In the genomic region with DNA sequence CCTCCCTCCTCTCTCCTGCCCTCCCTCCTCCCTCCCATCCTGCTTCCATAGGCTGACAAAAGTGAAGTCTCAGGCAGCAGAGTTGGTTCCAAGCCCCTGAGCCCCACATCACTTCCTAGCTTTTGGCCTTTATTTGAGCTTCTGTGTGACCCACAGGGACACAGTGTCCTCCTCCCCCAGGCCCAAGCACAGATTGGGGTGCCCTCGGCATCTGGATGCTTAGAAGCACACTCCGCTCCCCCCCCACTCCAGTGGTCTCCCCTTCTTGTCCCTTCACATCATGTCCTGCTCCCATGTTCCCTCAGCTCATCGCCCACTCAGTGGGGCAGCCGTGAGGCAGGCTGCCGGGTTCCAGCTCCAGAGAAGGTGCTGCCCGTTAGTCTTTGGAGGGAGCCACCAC, we compare ENCODE assay signal across 19 mouse cellular contexts.
"Had no signal": no experiment of that assay in that cellular context is flagged by ENCODE, and none has a peak within 500 bp of the region (broad histone marks: within the 10 kb centered on the region; RNA-seq: fewer than 3 reads in every experiment).

No protein-coding gene starts in this region.

- H3K9me3 ChIP-seq: liver, embryonic 13.5 days; neural tube, embryonic 12.5 days; neural tube, embryonic 15.5 days had no signal

- H3K27me3 ChIP-seq: liver, embryonic 13.5 days; neural tube, embryonic 12.5 days; neural tube, embryonic 15.5 days had no signal

- H3K9ac ChIP-seq: liver, embryonic 13.5 days; neural tube, embryonic 12.5 days; neural tube, embryonic 15.5 days had no signal

- H3K36me3 ChIP-seq: liver, embryonic 13.5 days; neural tube, embryonic 12.5 days; neural tube, embryonic 15.5 days had no signal

- DNase-seq: kidney, adult 2 months; kidney, postnatal 25 days; layer of hippocampus, adult 9-11 months; liver, embryonic 13.5 days; midbrain, embryonic 14.5 days; right cerebral cortex, adult 18-20 months; right cerebral cortex, postnatal 14 days; right cerebral cortex, postnatal 4 days; thymus, adult 2 months; thymus, postnatal 14 days; thymus, postnatal 4 days had no signal

- H3K4me2 ChIP-seq: liver, embryonic 13.5 days; midbrain, embryonic 11.5 days; neural tube, embryonic 12.5 days; neural tube, embryonic 15.5 days had no signal

- H3K27ac ChIP-seq: kidney, postnatal 0 days; layer of hippocampus, adult 2 months; liver, embryonic 13.5 days; neural tube, embryonic 12.5 days; neural tube, embryonic 15.5 days; stomach, postnatal 0 days had no signal

- ATAC-seq: intestine, postnatal 0 days had no signal

- H3K4me3 ChIP-seq: layer of hippocampus, adult 2 months; liver, embryonic 13.5 days; megakaryocyte, embryonic 14.5 days; neural tube, embryonic 12.5 days; neural tube, embryonic 15.5 days had no signal

- H3K4me1 ChIP-seq: liver, embryonic 13.5 days had no signal
